Mouse (Mus musculus) yolk sac, embryonic 10.5 days (tissue): Measurements from ENCODE around the gene Rrp9.
A peak's percentile ranks its signal among the peaks of the same experiment; 100 is the strongest.

ENCODE experiments used
- DNase-seq: peaks from one replicate; pipeline ENCODE4 v3.0.0-alpha.2; 2017; ENCODE audit warnings: low spot score

The Rrp9 gene

GRCm38 (mm10) chr9:106475663-106476001, at the start of gene Rrp9:
Gene Rrp9, plus strand, starts transcription at chr9:106475963.
- DNase-seq, result no peak

GRCm38 (mm10) chr9:106428719-106429220, 47.0 kb upstream of the Rrp9 start:
- no peak for DNase-seq

GRCm38 (mm10) chr9:106429221-106430014, 46.3 kb upstream of the Rrp9 start, which contains the start of gene Rpl29:
Gene Rpl29, plus strand, starts transcription at chr9:106429454.
- DNase-seq, result peak; percentile 95

GRCm38 (mm10) chr9:106430015-106430264, 45.8 kb upstream of the Rrp9 start:
- DNase-seq, result no peak

- DNase-seq, result no peak
These were observed 42.4 kb upstream of the Rrp9 start for GRCm38 (mm10) chr9:106433389-106433788.

GRCm38 (mm10) chr9:106436566-106436965, 39.2 kb upstream of the Rrp9 start:
- DNase-seq, result no peak

- no peak for DNase-seq
These were observed 33.1 kb upstream of the Rrp9 start for GRCm38 (mm10) chr9:106442680-106443079.

GRCm38 (mm10) chr9:106444836-106445235, 30.9 kb upstream of the Rrp9 start:
- DNase-seq, result no peak

GRCm38 (mm10) chr9:106447348-106447747, 28.4 kb upstream of the Rrp9 start, which contains the start of the genes Abhd14b and Abhd14a:
Gene Abhd14b, plus strand, starts transcription at chr9:106447459.
Gene Abhd14a, minus strand, starts transcription at chr9:106447678.
- DNase-seq, result peak; percentile 94

- DNase-seq, result no peak
These were observed 27.8 kb upstream of the Rrp9 start for GRCm38 (mm10) chr9:106447951-106448350.

GRCm38 (mm10) chr9:106448498-106449031, 27.2 kb upstream of the Rrp9 start:
- DNase-seq, result peak; percentile 82

GRCm38 (mm10) chr9:106449947-106450346, 25.8 kb upstream of the Rrp9 start:
- no peak for DNase-seq

GRCm38 (mm10) chr9:106450661-106451060, 25.1 kb upstream of the Rrp9 start:
- DNase-seq, result no peak

- DNase-seq, result no peak
These were observed 24.5 kb upstream of the Rrp9 start for GRCm38 (mm10) chr9:106451298-106451697.

- DNase-seq, result no peak
These were observed 23.9 kb upstream of the Rrp9 start for GRCm38 (mm10) chr9:106451899-106452298.

- DNase-seq, result no peak
These were observed 23.4 kb upstream of the Rrp9 start for GRCm38 (mm10) chr9:106452351-106452750.

- peak; percentile 76 for DNase-seq
These were observed 22.9 kb upstream of the Rrp9 start for GRCm38 (mm10) chr9:106452821-106453220.

GRCm38 (mm10) chr9:106453271-106454070, 22.3 kb upstream of the Rrp9 start, which contains the start of gene Pcbp4:
Gene Pcbp4, plus strand, starts transcription at chr9:106453291.
- peak; percentile 86 for DNase-seq

- no peak for DNase-seq
These were observed 21.5 kb upstream of the Rrp9 start for GRCm38 (mm10) chr9:106454071-106454761.

- peak; percentile 58 for DNase-seq
These were observed 20.7 kb upstream of the Rrp9 start for GRCm38 (mm10) chr9:106454888-106455681.
